Mouse (Mus musculus): Measurements from ENCODE around the gene Cdh24. TPM values are rescaled to one million over a fixed set of nuclear protein-coding genes. Genes with fewer than 3 reads are reported as not detected.
A peak's percentile ranks its signal among the peaks of the same experiment; 100 is the strongest.

The Cdh24 gene
- 0.32 and 0.50 TPM in 2 replicates for polyA plus RNA-seq (2015; fragmentation: Nextera tagmentation; extraction: Ambion mirVana)

GRCm38 (mm10) chr14:54641305-54641969 lies at the start of gene Cdh24:
TSS of gene Cdh24 (minus strand) at chr14:54641364.
- peak; percentile 94 for DNase-seq (ENCODE audit: low spot score)
- peak; percentile 96 for ATAC-seq
- Histone ChIP-seq H3K4me1 (ENCODE audit: insufficient read depth, low read depth, low read length) (no peaks in the 10 kb centered on the region), H3K4me3 (ENCODE audit: low read depth, low read length) (peak within 1 kb of the TSS; percentile 62), H3K27me3 (replicated peaks; ENCODE audit: insufficient read depth, low read length) (no peaks in the 10 kb centered on the region), H3K36me3 (ENCODE audit: insufficient read depth, low read length) (peaks cover 26% of the 10 kb centered on the region), H3K9ac (replicated peaks; ENCODE audit: low read depth) (peak within 1 kb of the TSS; percentile 41), H3K4me2 (replicated peaks; ENCODE audit: low read depth, low read length) (peak within 1 kb of the TSS; percentile 97), H3K27ac (ENCODE audit: low read length) (no peak within 1 kb of the TSS; the same call in 1 of the 2 replicates), H3K9me3 (ENCODE audit: low read length) (no peaks in the 10 kb centered on the region)
- TF ChIP-seq CTCF (IDR thresholded peaks at IDR 0.05) (peak; percentile 89), EP300 (IDR thresholded peaks at IDR 0.05) (no peak)
- WGBS, result 2% methylated on average over 50 of the region's 52 CpGs

DNA sequence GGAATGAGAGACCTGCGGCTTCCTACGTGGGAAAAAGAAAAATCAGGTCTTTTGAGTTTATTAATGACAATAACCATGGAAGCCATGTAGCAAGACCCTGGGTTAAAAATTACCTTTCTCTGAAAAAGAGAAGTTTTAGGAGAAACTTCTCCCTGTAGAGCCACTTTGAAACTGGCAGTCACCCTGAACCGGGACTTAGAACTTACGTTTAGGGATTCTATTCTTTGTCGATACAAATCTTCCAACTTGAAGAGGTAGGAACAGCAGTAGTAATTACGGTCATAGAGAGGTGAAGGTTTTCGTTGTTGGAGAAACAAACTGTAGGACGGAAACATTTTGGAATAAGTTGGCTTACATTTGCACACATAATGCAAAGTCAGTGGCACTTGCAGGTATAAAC lies 46.1 kb upstream of the Cdh24 start:
- H3K4me2 ChIP-seq (replicated peaks; ENCODE audit: low read depth, low read length), result peak overlapping the region; percentile 71
- WGBS, result 2% methylated on average over 8 of the region's 8 CpGs
- H3K9ac ChIP-seq (replicated peaks; ENCODE audit: low read depth), result peak overlapping the region; percentile 62
- peak overlapping the region; percentile 96 for H3K4me3 ChIP-seq (ENCODE audit: low read depth, low read length)
- no peaks in the 10 kb centered on the region for H3K27me3 ChIP-seq (replicated peaks; ENCODE audit: insufficient read depth, low read length)
- peak overlapping the region; percentile 98 for H3K27ac ChIP-seq (ENCODE audit: low read length)
- H3K9me3 ChIP-seq (ENCODE audit: low read length), result no peaks in the 10 kb centered on the region
- H3K4me1 ChIP-seq (ENCODE audit: insufficient read depth, low read depth, low read length), result peaks cover 8% of the 10 kb centered on the region; the same call in 1 of the 2 replicates
- TF ChIP-seq CTCF (IDR thresholded peaks at IDR 0.05), result no peak
- TF ChIP-seq EP300 (IDR thresholded peaks at IDR 0.05), result no peak
- no peaks in the 10 kb centered on the region; the same call in 1 of the 2 replicates for H3K36me3 ChIP-seq (ENCODE audit: insufficient read depth, low read length)
- peak; percentile 35 for DNase-seq (ENCODE audit: low spot score)
- no peak for ATAC-seq

- under 1% methylated on average over 44 of the region's 44 CpGs for WGBS
- Histone ChIP-seq H3K9me3 (ENCODE audit: low read length) (no peaks in the 10 kb centered on the region), H3K36me3 (ENCODE audit: insufficient read depth, low read length) (no peaks in the 10 kb centered on the region; the same call in 1 of the 2 replicates), H3K4me2 (replicated peaks; ENCODE audit: low read depth, low read length) (peak within 1 kb of the TSS; percentile 71), H3K27ac (ENCODE audit: low read length) (peak within 1 kb of the TSS; percentile 98), H3K27me3 (replicated peaks; ENCODE audit: insufficient read depth, low read length) (no peaks in the 10 kb centered on the region), H3K9ac (replicated peaks; ENCODE audit: low read depth) (peak within 1 kb of the TSS; percentile 99), H3K4me3 (ENCODE audit: low read depth, low read length) (peak within 1 kb of the TSS; percentile 96), H3K4me1 (ENCODE audit: insufficient read depth, low read depth, low read length) (peaks cover 8% of the 10 kb centered on the region; the same call in 1 of the 2 replicates)
- no peak for TF ChIP-seq CTCF (IDR thresholded peaks at IDR 0.05)
- peak; percentile 65; the same call in 1 of the 2 replicates for TF ChIP-seq EP300 (IDR thresholded peaks at IDR 0.05)
- DNase-seq (ENCODE audit: low spot score), result peak; percentile 100
- peak; percentile 96 for ATAC-seq
Observed at GRCm38 (mm10) chr14:54686522-54687143, 45.5 kb upstream of the Cdh24 start, which contains the start of gene Acin1. TSS of gene Acin1 (minus strand) at chr14:54686931.

GRCm38 (mm10) chr14:54686063-54686521 lies 44.9 kb upstream of the Cdh24 start, which contains the start of gene 1700123O20Rik:
TSS of gene 1700123O20Rik (plus strand) at chr14:54686216.
- H3K27me3 ChIP-seq (replicated peaks; ENCODE audit: insufficient read depth, low read length), result no peaks in the 10 kb centered on the region
- peak; percentile 96 for DNase-seq (ENCODE audit: low spot score)
- peaks cover 8% of the 10 kb centered on the region; the same call in 1 of the 2 replicates for H3K4me1 ChIP-seq (ENCODE audit: insufficient read depth, low read depth, low read length)
- TF ChIP-seq EP300 (IDR thresholded peaks at IDR 0.05) (no peak), CTCF (IDR thresholded peaks at IDR 0.05) (peak; percentile 67)
- H3K27ac ChIP-seq (ENCODE audit: low read length), result peak within 1 kb of the TSS; percentile 98
- H3K9me3 ChIP-seq (ENCODE audit: low read length), result no peaks in the 10 kb centered on the region
- WGBS, result 0% methylated on average over 38 of the region's 41 CpGs
- H3K9ac ChIP-seq (replicated peaks; ENCODE audit: low read depth), result peak within 1 kb of the TSS; percentile 99
- peak; percentile 66 for ATAC-seq
- no peaks in the 10 kb centered on the region; the same call in 1 of the 2 replicates for H3K36me3 ChIP-seq (ENCODE audit: insufficient read depth, low read length)
- peak within 1 kb of the TSS; percentile 96 for H3K4me3 ChIP-seq (ENCODE audit: low read depth, low read length)
- peak within 1 kb of the TSS; percentile 71 for H3K4me2 ChIP-seq (replicated peaks; ENCODE audit: low read depth, low read length)

DNA sequence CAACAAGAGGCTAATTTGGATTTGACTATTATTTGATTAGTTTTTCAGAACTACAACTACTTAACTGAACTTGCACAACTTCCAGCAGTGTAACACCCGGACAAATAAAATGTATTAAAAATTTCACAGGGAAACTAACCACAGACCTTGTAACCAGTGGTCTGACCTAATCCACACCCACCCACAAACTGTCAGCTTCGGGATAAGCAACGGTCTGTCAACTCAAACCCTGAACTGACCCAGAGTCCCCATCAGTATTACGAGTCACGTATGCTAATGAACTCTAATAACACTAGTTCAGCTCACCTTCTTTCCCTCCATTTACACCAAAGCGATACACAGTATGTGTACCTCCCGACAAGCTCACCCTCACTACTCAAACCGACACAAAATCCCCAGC lies 44.3 kb upstream of the Cdh24 start:
- H3K27ac ChIP-seq (ENCODE audit: low read length), result peak overlapping the region; percentile 98
- no peaks in the 10 kb centered on the region for H3K9me3 ChIP-seq (ENCODE audit: low read length)
- H3K36me3 ChIP-seq (ENCODE audit: insufficient read depth, low read length), result no peaks in the 10 kb centered on the region
- DNase-seq (ENCODE audit: low spot score), result peak; percentile 25
- WGBS, result 4% methylated on average over 8 of the region's 8 CpGs
- H3K4me3 ChIP-seq (ENCODE audit: low read depth, low read length), result peak overlapping the region; percentile 96
- H3K4me1 ChIP-seq (ENCODE audit: insufficient read depth, low read depth, low read length), result peaks cover 8% of the 10 kb centered on the region; the same call in 1 of the 2 replicates
- H3K4me2 ChIP-seq (replicated peaks; ENCODE audit: low read depth, low read length), result peak overlapping the region; percentile 71
- ATAC-seq, result no peak
- peak overlapping the region; percentile 99 for H3K9ac ChIP-seq (replicated peaks; ENCODE audit: low read depth)
- TF ChIP-seq CTCF (IDR thresholded peaks at IDR 0.05), result no peak
- TF ChIP-seq EP300 (IDR thresholded peaks at IDR 0.05), result no peak
- H3K27me3 ChIP-seq (replicated peaks; ENCODE audit: insufficient read depth, low read length), result no peaks in the 10 kb centered on the region

DNA sequence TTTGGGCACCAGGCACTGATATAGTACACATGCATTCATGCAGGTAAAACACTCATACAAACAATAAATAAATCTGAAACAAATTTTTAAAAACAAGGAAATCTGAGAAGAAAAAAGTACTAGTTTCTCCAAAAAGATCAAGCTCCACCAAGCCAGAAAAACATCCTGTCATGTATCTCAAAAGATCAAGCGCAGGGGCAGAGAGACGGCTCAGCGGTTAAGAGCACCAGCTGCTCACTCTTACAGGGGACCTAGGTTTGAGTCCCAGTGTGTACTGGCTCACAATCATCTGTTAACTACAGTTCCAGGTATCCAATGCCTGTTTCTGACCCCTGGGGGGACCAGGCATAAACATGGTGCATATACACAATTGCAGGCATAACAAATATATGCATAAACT lies 41.2 kb upstream of the Cdh24 start:
- Histone ChIP-seq H3K4me3 (ENCODE audit: low read depth, low read length) (no peak overlapping the region), H3K27me3 (replicated peaks; ENCODE audit: insufficient read depth, low read length) (no peaks in the 10 kb centered on the region), H3K36me3 (ENCODE audit: insufficient read depth, low read length) (peaks cover 10% of the 10 kb centered on the region; the same call in 1 of the 2 replicates), H3K27ac (ENCODE audit: low read length) (no peak overlapping the region), H3K9me3 (ENCODE audit: low read length) (no peaks in the 10 kb centered on the region), H3K4me1 (ENCODE audit: insufficient read depth, low read depth, low read length) (no peaks in the 10 kb centered on the region), H3K9ac (replicated peaks; ENCODE audit: low read depth) (no peak overlapping the region), H3K4me2 (replicated peaks; ENCODE audit: low read depth, low read length) (no peak overlapping the region)
- no peak for ATAC-seq
- no peak for DNase-seq (ENCODE audit: low spot score)
- TF ChIP-seq EP300 (IDR thresholded peaks at IDR 0.05) (no peak), CTCF (IDR thresholded peaks at IDR 0.05) (no peak)
- 87% methylated on average over 3 of the region's 3 CpGs for WGBS
